Mouse (Mus musculus) adrenal gland (tissue): ENCODE measurements around the gene Pcsk5.

ENCODE experiments used
- intact Hi-C: fragments of 180-260 bp; cut with DNase I; formaldehyde crosslinking; loops from one replicate; pipeline ENCODE4 v1.15.1; 2025

The Pcsk5 gene

DNA sequence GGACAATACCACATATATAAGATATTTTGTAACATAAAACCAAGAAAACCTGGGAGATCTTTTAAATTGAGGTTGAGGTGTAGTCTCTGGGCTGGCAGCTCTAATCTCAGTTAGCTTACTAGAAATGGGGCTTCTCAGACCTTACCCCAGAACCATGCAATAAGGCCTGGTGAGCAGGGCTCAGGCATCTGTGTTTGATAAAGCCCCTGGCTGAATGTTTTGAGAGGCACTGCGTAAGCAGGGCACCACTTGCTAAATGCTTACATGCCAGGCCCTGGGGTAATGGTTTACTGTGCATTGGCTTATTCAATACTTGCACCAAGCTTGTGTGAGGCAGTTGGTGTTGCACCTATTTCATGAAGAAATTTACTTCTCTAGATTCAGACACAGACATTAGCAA is 247.1 kb downstream of the Pcsk5 start:
- intact Hi-C loops = no loop called here

DNA sequence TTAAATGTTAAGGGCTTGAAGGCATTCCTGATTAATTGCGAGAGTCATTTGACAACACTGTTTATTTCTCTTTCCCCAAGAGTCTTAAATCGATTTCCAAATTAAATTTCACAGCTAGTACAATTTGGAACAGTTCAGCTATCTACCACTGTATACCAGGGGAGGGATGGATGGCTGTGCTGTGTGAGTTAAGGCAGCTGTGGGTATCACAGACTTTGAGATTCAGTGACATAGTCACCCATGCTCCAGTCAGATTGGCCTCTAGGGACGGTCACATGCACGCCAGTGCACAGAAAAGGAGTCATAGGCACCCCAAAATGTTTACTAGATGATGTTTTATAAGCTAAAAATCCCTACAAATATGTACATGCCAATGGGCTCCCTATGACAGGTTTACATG is 260.0 kb downstream of the Pcsk5 start:
- intact Hi-C loops = no loop called here

- intact Hi-C loops = no loop called here
Observed at GRCm38 (mm10) chr19:17574564-17574963, 262.9 kb downstream of the Pcsk5 start.

DNA sequence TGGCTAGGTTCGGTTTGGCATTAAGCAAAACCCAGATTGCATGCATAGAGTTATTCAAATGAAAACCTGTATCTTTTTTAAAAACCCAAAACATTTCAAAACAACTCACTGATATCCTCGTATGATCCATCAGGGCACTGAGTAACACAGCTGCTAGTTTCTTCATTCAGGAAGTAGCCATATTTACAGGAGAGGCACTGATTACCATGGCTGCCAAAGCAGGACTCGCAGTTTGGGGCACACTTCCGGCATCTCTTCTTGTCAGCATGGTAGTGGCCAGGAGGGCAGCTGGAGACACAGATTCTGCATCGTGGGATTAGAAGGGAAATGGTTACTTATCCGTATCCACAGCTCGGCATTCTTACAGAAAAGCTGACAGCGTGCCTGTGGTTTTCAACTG is 265.1 kb downstream of the Pcsk5 start:
- intact Hi-C loops = no loop called here

- intact Hi-C loops = no loop called here
Observed at GRCm38 (mm10) chr19:17570936-17571335, 266.5 kb downstream of the Pcsk5 start.

- intact Hi-C loops = no loop called here
Observed at GRCm38 (mm10) chr19:17567264-17567663, 270.2 kb downstream of the Pcsk5 start.

DNA sequence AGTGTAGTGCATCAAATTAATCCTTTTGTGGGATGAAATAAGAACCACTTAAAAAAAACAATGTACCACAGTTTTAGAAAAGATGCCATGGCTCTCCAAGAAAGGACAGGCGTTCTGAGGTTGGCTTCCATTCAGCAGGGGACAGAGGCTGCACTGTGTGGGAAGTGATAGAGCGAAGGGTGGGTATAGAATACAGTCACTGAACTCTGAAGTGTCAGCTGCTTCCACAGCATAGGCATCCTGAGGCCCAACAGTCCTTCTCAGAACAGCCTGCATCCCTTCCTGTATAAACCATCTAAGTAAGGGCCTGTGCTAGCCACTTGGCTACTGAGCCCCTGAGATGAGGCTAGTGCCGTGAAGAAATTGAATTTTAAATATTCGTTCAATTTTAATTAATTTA is 271.3 kb downstream of the Pcsk5 start:
- intact Hi-C loops = no loop called here

- intact Hi-C loops = no loop called here
Observed at GRCm38 (mm10) chr19:17558764-17559163, 278.7 kb downstream of the Pcsk5 start.

- intact Hi-C loops = no loop called here
Observed at GRCm38 (mm10) chr19:17555159-17555558, 282.3 kb downstream of the Pcsk5 start.

DNA sequence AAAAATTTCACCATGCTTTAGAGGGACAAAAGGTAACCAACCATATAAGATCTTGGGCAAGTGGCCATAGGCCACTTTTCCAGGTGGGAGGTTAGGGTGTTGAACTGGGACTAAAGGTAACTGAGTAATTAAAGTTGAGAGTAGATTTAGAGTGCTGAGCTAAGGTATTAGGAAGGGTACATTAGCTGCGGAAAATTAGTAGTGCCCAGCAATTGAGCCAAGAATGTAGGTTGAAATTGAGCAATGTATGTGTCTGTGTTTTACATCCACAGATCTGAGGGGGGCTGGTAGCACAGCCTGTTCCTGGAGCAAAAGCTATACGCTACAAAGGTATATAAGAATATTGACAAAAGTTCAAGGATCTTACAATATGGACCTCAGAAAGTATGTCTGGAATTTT is 282.9 kb downstream of the Pcsk5 start:
- intact Hi-C loops = no loop called here

DNA sequence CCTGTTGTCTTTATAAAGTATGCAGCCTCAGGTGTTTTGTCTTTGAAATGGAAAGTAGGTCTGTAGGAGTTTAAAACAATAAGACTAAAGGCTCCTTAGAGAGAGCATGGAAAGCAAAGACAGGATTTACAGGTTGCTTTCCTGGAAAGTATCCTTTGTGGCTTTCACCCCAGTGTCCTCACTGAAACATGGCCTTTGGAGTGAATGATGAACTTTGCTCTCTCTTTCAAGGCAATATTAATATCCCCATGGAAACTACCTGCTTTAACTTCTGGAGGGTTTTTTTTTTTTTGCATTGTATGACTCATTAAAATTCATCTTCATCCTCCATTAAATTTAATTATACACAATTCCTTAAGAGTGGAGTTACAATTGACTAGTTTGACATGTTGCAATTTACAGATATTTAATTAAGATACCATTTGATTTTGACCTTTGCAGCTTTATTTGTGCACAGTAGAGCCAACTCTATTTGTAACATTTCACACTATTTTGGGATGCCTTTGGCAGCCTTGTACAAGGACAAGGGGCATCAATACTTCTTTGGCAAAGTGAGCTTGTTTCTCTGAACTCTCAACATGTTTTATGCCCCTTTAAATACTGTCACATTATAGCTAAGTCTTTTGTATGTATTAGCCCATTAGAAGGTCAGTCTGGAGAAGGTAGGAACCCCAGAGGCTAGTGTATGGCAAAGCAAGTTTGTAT is 283.9 kb downstream of the Pcsk5 start:
- intact Hi-C loops = no loop called here

DNA sequence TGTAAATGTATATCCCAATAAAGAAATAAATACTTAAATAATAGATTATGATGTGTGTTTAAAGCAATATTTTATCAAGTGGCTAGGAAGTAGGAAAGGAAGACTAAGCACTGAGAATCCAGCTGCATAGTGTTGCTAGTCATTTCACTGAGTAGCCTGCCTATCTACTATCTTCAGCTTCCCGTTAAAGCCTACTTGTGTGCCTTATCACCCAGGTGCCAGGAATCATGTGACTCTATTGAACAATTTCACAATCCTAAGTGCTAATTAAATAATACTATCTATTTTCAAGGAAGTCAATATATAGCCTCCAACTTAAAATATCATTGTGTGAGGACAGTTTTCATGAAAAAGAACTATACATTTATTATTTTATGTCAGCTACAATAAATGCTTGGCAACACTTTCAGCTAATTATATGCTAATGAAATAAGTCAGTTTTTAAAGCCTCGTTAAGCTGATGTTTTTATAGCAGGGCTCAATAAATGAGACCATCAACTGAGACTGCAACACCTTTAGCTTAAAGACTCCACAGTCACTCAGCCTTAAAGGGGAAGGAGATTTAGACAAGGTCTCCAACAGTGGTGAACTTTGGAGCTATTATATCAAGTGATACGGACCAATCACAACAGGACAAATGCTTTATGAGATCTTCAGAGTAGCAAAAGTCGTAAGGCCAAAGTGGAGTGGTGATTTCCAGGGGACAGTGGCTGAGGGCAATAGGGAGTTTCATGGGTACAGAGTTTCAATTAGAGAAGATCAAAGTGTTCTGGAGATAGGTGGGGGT is 308.5 kb downstream of the Pcsk5 start:
- intact Hi-C loops = no loop called here

GRCm38 (mm10) chr19:17525558-17525957 is 311.9 kb downstream of the Pcsk5 start:
- intact Hi-C loops = no loop called here

GRCm38 (mm10) chr19:17514456-17514855 is 323.0 kb downstream of the Pcsk5 start:
- intact Hi-C loops = no loop called here

DNA sequence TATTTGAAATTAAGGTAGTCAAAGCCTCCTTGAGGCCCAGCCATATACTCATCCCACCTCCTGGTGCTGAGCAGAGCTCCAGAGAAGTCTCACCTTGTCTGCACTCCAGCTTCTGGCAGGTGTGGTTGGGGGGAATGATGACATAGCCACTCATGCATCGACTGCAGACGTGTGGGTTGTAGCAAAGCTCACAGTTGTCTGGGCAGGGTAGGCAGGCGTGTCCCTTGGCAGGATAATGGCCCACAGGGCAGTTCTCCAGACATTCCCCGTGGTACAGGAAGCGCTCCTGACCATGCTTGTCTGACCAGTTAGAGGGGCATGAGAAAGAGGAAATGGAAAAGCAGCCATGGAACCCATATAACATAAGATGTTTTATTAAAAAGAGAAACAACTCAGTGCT is 326.1 kb downstream of the Pcsk5 start:
- intact Hi-C loops = no loop called here

GRCm38 (mm10) chr19:17504212-17504611 is 333.2 kb downstream of the Pcsk5 start:
- intact Hi-C loops = no loop called here

- intact Hi-C loops = no loop called here
Observed at GRCm38 (mm10) chr19:17498586-17499235, 338.7 kb downstream of the Pcsk5 start.

DNA sequence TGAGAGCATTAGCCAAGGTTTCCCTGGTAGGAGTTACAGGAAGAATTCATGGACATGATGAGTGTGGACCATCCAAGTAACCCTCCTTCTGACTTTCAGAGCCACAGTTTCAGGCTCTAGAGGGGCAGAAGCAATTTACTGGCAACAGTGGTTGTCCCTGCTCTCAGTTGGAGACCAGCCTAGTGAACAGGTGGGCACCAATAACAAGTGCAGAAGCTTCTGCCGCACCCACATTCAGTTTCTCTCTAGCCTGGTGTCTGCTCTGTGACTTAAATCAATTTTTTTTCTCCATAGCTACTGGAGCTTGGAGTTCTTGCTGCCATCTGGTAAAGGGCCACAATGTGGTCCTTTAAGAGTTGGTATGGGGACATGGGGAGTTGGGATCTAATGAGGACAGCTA is 341.3 kb downstream of the Pcsk5 start:
- intact Hi-C loops = no loop called here

- intact Hi-C loops = no loop called here
Observed at GRCm38 (mm10) chr19:17491822-17492544, 345.4 kb downstream of the Pcsk5 start.

- intact Hi-C loops = no loop called here
Observed at GRCm38 (mm10) chr19:17491322-17491721, 346.1 kb downstream of the Pcsk5 start.

- intact Hi-C loops = no loop called here
Observed at GRCm38 (mm10) chr19:17489866-17490141, 347.6 kb downstream of the Pcsk5 start.
